Mouse (Mus musculus) lung, postnatal 0 days (tissue): ENCODE results near the gene Abhd17c. TPM values are rescaled to one million over a fixed set of nuclear protein-coding genes. Genes with fewer than 3 reads are reported as not detected.

ENCODE experiments used
- ATAC-seq: fragments of 200-750 bp; cut with Nextera tagmentation; 2 replicates; pipeline ENCODE4 v1.8.0; 2017; ENCODE audit warnings: moderate library complexity
- DNase-seq: peaks from one replicate; pipeline ENCODE4 v3.0.0-alpha.2; 2016; ENCODE audit warnings: low spot score
- H3K27ac ChIP-seq: fragments of 300-500 bp; sonication (generic); 2 replicates; pipeline ENCODE4 v1.5.1; 2014; ENCODE audit warnings: antibody characterized with exemption, mild to moderate bottlenecking, low read length, mixed read lengths
- H3K27me3 ChIP-seq: fragments of 300-500 bp; sonication (generic); replicated peaks from 2 replicates; pipeline ENCODE4 v1.6.1; 2014; ENCODE audit warnings: low read length, mixed read lengths; ENCODE audit not compliant: insufficient read depth
- H3K36me3 ChIP-seq: fragments of 300-500 bp; sonication (generic); 2 replicates; pipeline ENCODE4 v1.6.1; 2014; ENCODE audit warnings: low read length, mixed read lengths; ENCODE audit not compliant: insufficient read depth
- H3K4me1 ChIP-seq: fragments of 300-500 bp; sonication (generic); 2 replicates; pipeline ENCODE4 v1.6.1; 2014; ENCODE audit warnings: antibody characterized with exemption, low read depth, low read length, mixed read lengths; ENCODE audit not compliant: insufficient read depth
- H3K4me2 ChIP-seq: fragments of 300-500 bp; sonication (generic); replicated peaks from 2 replicates; pipeline ENCODE4 v1.6.1; 2014; ENCODE audit warnings: low read depth, mild to moderate bottlenecking, low read length, moderate library complexity, mixed read lengths
- H3K4me3 ChIP-seq: fragments of 300-500 bp; sonication (generic); 2 replicates; pipeline ENCODE4 v1.5.1; 2014; ENCODE audit warnings: low read depth, low read length
- H3K9ac ChIP-seq: fragments of 300-500 bp; sonication (generic); replicated peaks from 2 replicates; pipeline ENCODE4 v1.6.1; 2014; ENCODE audit warnings: low read depth, mild to moderate bottlenecking
- H3K9me3 ChIP-seq: fragments of 300-500 bp; sonication (generic); 2 replicates; pipeline ENCODE4 v1.6.1; 2016; ENCODE audit warnings: low read length, mixed read lengths
- CTCF ChIP-seq: IDR thresholded peaks from 2 replicates; pipeline ENCODE4 v1.5.1; 2016; ENCODE audit warnings: antibody characterized with exemption, mild to moderate bottlenecking
- EP300 ChIP-seq: IDR thresholded peaks from 2 replicates; pipeline ENCODE4 v1.6.1; 2016; ENCODE audit warnings: antibody characterized with exemption, mild to moderate bottlenecking, control low read depth
- WGBS: fragments of 180-500 bp; shearing (Covaris S2); extraction: QIAGEN DNeasy Blood & Tissue Kit; methylation state at CpG from one replicate; pipeline ENCODE4 v1.1.7; 2014; 5-methylcytosine and 5-hydroxymethylcytosine counted together
- polyA plus RNA-seq: library from polyadenylated mRNA; unstranded; fragments of >200 nt; fragmentation: Nextera tagmentation; extraction: Ambion mirVana; gene quantifications from 2 replicates; pipeline ENCODE4 v1.2.1, GENCODE M21; 2015

Gene Abhd17c
- polyA plus RNA-seq, 1 experiment from 2014 or later: 91.3 TPM

DNA sequence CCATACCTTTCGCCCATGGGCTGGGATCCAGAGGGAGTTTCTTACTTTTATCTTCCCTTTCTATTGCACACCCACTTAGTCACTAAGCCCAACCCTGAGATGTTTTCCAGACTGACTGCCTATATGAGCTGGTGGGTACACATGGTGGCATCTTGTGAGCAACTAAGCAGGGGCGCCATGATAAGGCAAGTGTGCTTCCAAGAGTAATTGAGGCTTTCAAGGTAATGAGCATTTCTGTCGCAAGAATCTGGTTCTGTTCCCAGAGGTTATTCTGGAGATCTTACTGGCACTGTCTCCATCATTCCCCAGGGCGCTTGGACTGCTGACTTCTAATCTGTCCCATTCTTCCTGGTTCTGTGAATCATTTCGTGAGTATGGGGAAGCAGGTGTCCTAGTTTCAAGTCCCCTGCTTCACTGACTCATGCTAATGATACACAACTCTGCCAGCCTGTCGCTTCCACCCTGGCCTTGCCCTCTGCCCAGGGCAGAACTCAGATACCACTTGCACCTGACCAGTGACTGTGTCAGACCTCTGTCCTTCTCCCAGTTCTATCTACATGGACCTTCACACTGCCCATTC lies 34.1 kb downstream of the Abhd17c start:
- no peaks in the 10 kb centered on the region for H3K9me3 ChIP-seq
- 51% methylated on average over 6 of the region's 6 CpGs for WGBS
- no peak overlapping the region for H3K4me2 ChIP-seq
- H3K4me3 ChIP-seq: no peak overlapping the region
- H3K27me3 ChIP-seq: no peaks in the 10 kb centered on the region
- DNase-seq (peak; percentile 52), ATAC-seq (peak; percentile 50)
- no peaks in the 10 kb centered on the region for H3K36me3 ChIP-seq
- no peak overlapping the region for H3K9ac ChIP-seq
- peaks cover 38% of the 10 kb centered on the region for H3K4me1 ChIP-seq
- TF ChIP-seq CTCF (no peak), EP300 (peak; percentile 65)
- H3K27ac ChIP-seq: peak overlapping the region; percentile 4; the same call in 1 of the 2 replicates

DNA sequence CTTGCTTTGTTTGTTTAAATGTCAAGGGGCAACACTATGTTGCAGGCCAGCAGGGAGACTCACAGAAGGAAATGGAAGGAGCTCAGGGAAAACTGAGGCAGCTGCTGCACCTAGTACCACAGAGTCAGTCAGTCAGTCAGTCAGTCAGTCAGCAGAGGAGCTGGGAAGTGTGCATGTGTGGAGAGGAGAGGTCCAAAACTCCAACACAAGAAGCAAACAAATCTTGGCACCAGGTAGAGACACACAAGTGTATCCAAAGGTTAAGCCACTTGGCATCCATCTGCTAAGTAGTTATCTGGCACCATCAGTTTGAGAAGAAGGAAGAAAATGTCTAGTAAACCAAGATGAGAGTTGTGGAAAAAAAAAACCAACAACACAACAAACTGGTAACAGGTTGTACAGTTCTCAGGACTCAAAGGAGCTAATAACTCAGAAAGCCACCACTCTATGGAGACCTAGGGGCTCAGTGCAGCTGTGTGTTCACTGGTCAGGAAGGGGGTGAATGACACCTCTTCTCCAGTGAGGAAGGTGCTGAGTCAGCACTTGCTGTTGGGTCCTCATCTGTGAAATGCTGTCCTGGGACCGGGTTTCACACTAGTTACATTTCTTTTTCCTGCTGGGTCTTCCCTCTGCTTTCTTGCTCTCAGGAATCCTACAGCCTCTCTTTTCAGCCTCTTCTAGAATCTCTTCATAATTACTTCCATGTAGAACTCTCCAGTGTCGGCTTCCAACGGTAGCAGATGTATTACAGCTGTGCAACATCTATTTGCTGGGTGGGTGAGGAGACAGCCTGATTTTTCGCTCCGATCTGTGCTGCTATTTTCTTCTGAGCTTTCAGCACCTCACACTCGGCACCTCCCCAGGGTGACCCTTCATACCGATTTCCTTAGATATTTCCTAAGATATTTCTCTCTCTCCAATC lies 34.8 kb downstream of the Abhd17c start:
- peaks cover 38% of the 10 kb centered on the region for H3K4me1 ChIP-seq
- DNase-seq: peak; percentile 66
- ATAC-seq: peak; percentile 33

DNA sequence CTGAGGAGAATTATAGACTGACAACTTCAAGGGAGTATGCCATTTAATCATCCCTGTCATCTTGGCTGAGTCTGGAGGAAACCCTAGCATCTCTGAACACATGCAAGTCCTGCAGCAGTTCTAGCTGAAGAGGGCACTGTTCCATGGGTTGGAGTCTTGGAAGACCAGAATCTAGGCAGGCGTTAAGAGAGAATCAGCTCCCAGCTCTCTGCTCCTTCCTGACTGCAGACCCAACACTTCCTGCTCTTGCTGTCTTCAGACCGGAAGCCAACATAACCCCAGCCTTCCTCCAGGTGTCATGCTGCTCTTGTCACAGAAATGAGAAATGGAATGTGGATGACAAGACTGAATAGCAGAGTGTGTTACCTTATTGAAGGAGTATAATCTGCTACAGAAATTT lies 36.3 kb downstream of the Abhd17c start:
- no peak overlapping the region for H3K9ac ChIP-seq
- WGBS: 38% methylated on average over 2 of the region's 2 CpGs
- ATAC-seq (no peak), DNase-seq (peak; percentile 42)
- no peaks in the 10 kb centered on the region for H3K36me3 ChIP-seq
- peaks cover 33% of the 10 kb centered on the region for H3K4me1 ChIP-seq
- no peaks in the 10 kb centered on the region for H3K9me3 ChIP-seq
- no peak overlapping the region for H3K4me3 ChIP-seq
- H3K27ac ChIP-seq: no peak overlapping the region
- H3K4me2 ChIP-seq: no peak overlapping the region
- TF ChIP-seq CTCF: peak; percentile 60
- no peak for TF ChIP-seq EP300
- H3K27me3 ChIP-seq: no peaks in the 10 kb centered on the region

More for the DNA sequence above, 34.8 kb downstream of the Abhd17c start:
- H3K4me3 ChIP-seq: no peak overlapping the region
- peak overlapping the region; percentile 28; the same call in 1 of the 2 replicates for H3K27ac ChIP-seq
- 51% methylated on average over 7 of the region's 7 CpGs for WGBS
- H3K9me3 ChIP-seq: no peaks in the 10 kb centered on the region
- H3K9ac ChIP-seq: no peak overlapping the region
- no peak for TF ChIP-seq EP300
- TF ChIP-seq CTCF: no peak
- no peaks in the 10 kb centered on the region for H3K36me3 ChIP-seq
- no peak overlapping the region for H3K4me2 ChIP-seq
- H3K27me3 ChIP-seq: no peaks in the 10 kb centered on the region

DNA sequence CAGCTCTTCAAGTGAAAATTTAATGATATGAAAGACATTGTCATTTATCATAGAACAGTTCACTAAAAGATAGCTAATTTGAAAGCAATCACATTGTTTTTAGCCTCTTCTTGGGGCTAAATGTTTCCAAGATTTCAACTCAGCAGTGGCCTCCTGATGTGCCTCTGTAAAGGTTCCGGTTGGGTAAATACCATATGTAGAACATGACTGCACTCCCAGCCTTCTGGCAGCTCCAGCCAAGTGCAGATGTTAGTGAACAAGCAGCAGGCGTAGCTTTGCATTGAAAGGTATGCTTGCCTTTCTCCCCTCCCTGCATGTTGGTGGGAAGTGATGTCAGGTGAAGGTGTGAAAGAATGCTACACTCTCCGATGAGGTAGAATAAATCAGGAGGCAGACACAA lies 36.9 kb downstream of the Abhd17c start:
- no peak overlapping the region for H3K4me2 ChIP-seq
- 50% methylated on average over 3 of the region's 3 CpGs for WGBS
- H3K9me3 ChIP-seq: no peaks in the 10 kb centered on the region
- no peaks in the 10 kb centered on the region for H3K36me3 ChIP-seq
- no peak for DNase-seq
- H3K4me3 ChIP-seq: no peak overlapping the region
- H3K27me3 ChIP-seq: no peaks in the 10 kb centered on the region
- H3K27ac ChIP-seq: no peak overlapping the region
- no peak overlapping the region for H3K9ac ChIP-seq
- ATAC-seq: no peak
- TF ChIP-seq CTCF: no peak
- no peak for TF ChIP-seq EP300
- peaks cover 27% of the 10 kb centered on the region; the same call in 1 of the 2 replicates for H3K4me1 ChIP-seq

DNA sequence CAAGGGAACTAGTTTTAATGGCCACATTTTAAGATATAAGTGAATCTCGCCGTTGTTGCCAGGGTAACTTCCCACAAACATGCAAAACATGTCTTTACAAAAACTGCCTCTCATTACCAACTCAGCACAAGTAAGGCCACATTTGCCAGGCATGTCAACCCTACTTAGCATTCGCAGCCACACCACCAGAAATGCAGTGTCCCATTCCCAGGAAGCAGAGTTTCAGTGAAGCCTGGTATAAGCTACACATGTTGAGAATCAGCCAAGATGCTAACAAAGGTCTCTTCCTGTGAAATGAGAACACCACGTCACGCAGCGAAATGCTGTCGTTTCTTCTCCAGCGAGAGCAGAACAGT lies 38.7 kb downstream of the Abhd17c start:
- Histone ChIP-seq H3K27me3 (no peaks in the 10 kb centered on the region), H3K4me1 (peaks cover 17% of the 10 kb centered on the region; the same call in 1 of the 2 replicates), H3K27ac (no peak overlapping the region), H3K9me3 (no peaks in the 10 kb centered on the region), H3K4me2 (no peak overlapping the region), H3K36me3 (no peaks in the 10 kb centered on the region), H3K9ac (no peak overlapping the region), H3K4me3 (no peak overlapping the region)
- ATAC-seq (no peak), DNase-seq (no peak)
- 58% methylated on average over 8 of the region's 8 CpGs for WGBS
- no peak for TF ChIP-seq CTCF
- TF ChIP-seq EP300: no peak

DNA sequence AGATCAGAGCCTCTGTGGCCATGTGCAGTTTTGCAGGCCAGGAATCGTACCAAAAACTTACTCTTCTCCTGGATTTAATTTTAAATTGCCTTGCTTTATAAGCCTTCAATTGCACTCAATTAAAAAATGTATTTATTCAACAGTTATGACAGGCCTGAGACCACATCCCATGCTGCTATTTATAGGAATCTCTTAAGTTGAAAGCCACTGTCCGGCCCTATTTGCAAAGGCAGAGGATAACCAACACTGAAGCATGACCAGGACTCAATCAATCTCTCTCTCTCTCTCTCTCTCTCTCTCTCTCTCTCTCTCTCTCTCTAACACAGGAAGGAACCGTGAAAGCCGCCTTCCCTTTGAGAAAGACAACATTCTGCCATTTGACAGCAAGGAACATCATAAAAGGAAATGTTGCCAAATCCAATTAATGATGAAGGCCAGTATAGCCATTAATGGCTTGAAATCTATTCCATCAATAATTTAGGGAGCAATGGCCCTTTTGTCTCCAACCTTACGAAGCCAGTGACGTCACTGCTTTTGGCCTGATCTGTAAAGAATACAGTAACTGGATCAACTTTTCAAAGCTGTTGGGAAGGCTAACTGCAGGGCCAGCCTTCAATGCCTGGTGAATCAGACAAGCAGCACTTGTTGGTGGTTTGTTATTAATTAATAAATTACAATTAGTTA lies 39.2 kb downstream of the Abhd17c start:
- Histone ChIP-seq H3K9ac (no peak overlapping the region), H3K9me3 (no peaks in the 10 kb centered on the region), H3K4me2 (no peak overlapping the region), H3K36me3 (no peaks in the 10 kb centered on the region), H3K4me1 (peaks cover 15% of the 10 kb centered on the region; the same call in 1 of the 2 replicates), H3K4me3 (no peak overlapping the region), H3K27me3 (no peaks in the 10 kb centered on the region), H3K27ac (0 out of 2 replicates have a peak overlapping the region, but pooled peaks have one; percentile 44)
- WGBS: 61% methylated on average over 6 of the region's 6 CpGs
- TF ChIP-seq EP300 (0 out of 2 replicates have a peak, but pooled peaks have one; percentile 2), CTCF (no peak)
- ATAC-seq (peak; percentile 25; the same call in 1 of the 2 replicates), DNase-seq (peak; percentile 45)
